Mouse (Mus musculus) heart, postnatal 0 days (tissue): ENCODE measurements around the gene Traf1.

Source experiments
- CTCF ChIP-seq: IDR thresholded peaks from 2 replicates; pipeline ENCODE4 v1.5.1; 2016; ENCODE audit warnings: antibody characterized with exemption, control low read depth, low read depth
- EP300 ChIP-seq: IDR thresholded peaks from 2 replicates; pipeline ENCODE4 v1.6.1; 2016; ENCODE audit warnings: antibody characterized with exemption, low read depth

GRCm38 (mm10) chr2:34914069-34914822, 47.3 kb downstream of the Traf1 start:
- TF ChIP-seq CTCF (no peak), EP300 (no peak)
